Mouse (Mus musculus): ENCODE measurements around the gene Zp3. TPM values are rescaled to one million over a fixed set of nuclear protein-coding genes. Genes with fewer than 3 reads are reported as not detected.

The Zp3 gene
- total RNA-seq, 4 experiments from 2014 or later = not detected

DNA sequence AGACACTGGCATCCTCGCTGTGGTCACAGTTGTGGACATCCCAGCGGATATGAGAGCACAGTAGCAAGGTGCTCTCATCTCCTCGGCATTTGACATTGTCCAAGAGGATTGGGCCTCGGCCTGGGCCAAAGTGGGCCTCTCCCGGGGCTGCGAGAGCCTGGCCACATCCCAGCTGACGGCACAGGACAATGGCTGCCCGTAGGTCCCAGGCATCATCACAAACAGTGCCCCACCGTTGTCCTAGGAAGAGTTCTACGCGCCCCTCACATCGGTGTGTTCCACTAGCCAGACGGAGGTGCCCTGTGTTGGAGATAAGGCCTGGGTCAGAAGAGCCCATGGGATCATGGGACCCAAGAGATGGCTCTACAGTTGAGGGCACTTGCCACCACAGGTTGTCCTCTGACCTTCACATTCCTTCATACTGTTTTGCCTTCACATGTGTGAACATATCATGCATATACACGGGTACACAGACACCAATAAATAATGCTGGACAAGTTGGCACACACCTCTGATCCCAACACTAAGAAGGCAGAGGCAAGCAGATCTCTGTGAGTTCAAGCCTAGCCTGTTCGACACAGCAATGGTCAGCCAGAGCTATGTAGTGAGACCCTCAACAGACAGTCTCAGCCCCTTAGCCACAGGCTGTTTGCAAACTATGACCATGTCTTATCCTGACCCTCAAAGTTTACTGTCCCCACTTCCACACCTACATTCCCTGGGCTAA, 18.8 kb upstream of the Zp3 start:
- DNase-seq (ENCODE audit: low spot score in 2 of 2) = no peak

DNA sequence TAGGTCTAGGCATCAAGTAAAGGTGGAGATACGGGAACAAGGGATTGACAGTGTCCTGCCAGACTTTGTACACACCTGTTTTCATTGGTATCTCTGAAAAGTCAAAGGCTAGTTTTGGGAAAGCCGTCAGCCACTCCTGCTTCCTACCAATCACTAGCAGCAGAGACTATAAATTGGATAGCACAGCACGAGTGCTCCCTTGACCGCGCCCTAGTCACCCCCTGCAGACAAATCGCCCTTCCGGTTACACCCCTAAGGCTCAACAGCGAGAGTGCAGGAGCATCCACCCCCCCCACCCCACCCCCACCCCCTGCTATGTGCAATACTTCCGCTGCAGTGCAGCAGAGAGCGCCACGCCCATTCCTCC, 17.8 kb upstream of the Zp3 start:
- DNase-seq (ENCODE audit: low spot score in 2 of 2) = no peak

DNA sequence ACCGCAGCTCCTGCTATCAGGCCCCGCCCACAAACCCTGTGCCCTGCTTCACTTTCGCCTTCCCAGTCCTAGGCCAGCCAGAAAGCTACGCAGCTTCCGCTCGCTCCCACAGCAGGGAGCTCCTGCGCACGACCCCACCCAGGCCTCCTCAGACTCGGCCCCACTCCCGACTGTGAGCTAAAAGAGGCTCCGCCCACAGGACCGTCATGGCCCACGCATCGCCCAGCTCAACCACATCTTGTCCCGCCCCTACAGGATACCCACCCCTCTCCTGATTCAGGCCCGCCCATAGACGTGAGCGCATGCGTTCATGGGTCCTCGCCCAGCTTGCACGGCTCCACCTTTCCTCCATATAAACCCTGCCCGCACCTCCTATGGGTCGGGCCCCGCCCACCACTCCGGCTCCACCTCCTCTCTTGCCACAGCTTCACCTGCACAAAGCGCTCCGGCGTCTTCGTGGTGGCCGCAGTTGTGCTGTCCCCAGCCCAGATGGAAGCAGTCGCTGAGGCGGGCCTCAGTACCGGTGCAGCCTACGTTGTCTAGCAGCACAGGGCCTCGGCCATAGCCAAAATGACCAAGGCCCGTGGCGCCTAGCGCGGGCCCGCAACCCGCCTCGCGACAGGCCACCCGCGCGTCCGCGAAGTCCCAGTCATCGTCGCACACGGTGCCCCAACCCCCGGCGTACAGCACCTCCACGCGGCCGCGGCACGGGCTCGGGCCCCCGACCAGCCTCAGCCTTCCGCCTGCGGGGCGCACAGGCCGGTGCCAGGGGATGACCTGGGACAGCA, 17.2 kb upstream of the Zp3 start:
- DNase-seq (ENCODE audit: low spot score in 2 of 2) = peak; percentile 84 to 99

GRCm38 (mm10) chr5:135963280-135963627, 16.6 kb upstream of the Zp3 start:
- DNase-seq (ENCODE audit: low spot score in 2 of 2) = no peak

- no peak for DNase-seq (ENCODE audit: low spot score in 2 of 2)
Measured at GRCm38 (mm10) chr5:135965501-135965930, 14.4 kb upstream of the Zp3 start.

GRCm38 (mm10) chr5:135966866-135967265, 13.0 kb upstream of the Zp3 start:
- no peak for DNase-seq (ENCODE audit: low spot score in 2 of 2)

DNA sequence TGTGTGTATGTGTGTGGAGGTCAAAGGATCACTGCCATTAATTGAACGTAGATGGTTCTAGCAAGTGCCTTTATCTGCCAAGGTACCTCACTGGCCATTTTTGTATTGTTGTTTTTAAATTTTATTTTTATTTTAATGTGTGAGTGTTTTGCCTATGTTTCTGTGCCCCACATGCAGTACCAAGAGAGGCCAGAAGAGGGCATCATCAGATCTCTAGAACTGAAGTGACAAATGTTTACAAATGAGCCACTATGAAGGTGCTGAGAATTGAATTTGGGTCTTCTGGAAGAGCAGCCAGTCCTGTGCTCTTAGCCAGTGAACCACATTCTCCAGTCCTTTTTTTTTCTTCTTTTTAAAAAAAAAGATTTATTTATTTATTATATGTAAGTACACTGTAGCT, 11.1 kb upstream of the Zp3 start:
- no peak for DNase-seq (ENCODE audit: low spot score in 2 of 2)

GRCm38 (mm10) chr5:135970247-135970646, 9.7 kb upstream of the Zp3 start:
- DNase-seq (ENCODE audit: low spot score in 2 of 2) = no peak

DNA sequence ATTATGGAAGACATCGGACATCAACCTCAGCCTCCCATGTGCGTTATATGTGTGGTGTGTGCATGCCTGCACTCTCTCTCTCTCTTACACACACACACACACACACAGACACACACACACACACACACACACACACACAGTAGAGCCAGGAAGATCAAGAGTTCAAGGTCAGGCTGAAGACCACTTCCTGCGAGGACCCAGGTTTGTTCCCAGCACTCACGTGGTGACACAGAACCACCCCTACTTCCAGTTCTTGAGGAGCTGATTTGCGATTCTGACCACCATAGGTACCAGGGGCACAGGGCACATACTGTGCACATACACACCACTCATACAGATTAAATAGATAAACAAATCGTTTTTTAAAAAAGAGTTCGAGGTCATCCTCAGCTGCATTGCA, 8.0 kb upstream of the Zp3 start:
- no peak for DNase-seq (ENCODE audit: low spot score in 2 of 2)

- DNase-seq (ENCODE audit: low spot score in 2 of 2) = no peak
Measured at GRCm38 (mm10) chr5:135974365-135974764, 5.5 kb upstream of the Zp3 start, which contains the start of gene Ssc4d. TSS of gene Ssc4d (minus strand) at chr5:135974531.

DNA sequence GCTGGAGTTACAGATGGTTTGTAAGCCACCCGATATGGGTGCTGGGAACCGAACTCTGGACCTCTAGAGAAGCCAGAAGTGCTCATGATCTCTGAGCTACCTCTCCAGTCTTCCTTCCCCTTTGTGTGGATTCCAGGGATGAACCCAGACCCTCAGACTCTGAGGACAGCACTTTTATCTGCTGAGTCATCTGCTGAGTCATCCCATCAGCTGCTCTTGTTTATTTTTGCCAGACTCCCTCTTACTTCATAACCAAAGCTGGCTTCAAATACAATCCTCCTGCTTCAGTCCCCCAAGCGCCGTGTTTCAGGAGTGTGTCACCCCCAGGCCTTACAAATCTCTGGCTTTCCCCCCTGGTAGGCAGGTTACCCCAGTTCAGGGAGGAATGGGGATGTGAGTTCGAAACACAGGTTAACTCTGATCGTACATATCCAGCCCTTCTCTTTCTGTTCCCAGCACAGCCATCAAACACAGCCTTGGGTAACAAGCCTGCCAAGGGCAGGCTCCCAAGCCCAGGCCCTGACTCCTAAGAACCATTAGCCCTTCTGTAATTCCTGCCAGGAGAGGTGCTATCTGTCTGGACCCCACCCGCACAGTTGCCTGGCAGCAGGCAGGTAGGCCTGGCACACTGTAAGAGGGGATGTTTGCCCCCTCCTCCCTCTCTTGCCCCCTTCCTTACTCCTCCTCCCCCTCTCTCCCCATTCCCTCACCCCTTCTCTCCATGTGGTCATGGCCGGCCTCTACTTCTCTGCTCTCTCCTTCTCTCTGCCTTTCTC, 3.8 kb upstream of the Zp3 start:
- no peak for DNase-seq (ENCODE audit: low spot score in 2 of 2)

- DNase-seq (ENCODE audit: low spot score in 2 of 2) = no peak
Measured at GRCm38 (mm10) chr5:135979381-135979780, 518 bp upstream of the Zp3 start.

- DNase-seq (ENCODE audit: low spot score in 2 of 2) = no peak
Measured at GRCm38 (mm10) chr5:135982398-135982797, 2.5 kb downstream of the Zp3 start.

DNA sequence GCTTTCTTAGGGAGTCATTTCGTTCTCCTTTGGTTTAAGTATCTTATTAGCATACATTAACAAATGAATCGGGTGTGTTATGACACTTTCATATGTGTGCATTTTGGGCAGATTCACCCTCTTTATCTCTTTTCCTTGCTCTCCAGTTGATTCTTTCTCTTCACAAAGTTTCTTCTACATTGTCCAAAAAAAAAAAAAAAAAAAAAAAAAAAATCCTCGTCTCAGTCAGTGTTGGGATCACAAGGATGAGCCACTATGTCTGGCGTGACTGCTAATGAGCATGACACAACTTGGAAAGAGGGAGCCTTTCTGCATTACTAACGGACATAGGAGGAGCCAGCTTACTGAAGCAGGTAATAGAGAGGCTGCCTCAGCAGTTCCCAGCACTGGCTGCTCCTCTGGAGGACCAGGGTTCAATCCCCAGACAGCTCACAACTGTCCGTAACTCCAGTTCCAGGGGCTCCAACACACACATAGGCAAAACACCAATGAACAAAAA, 4.7 kb downstream of the Zp3 start:
- no peak for DNase-seq (ENCODE audit: low spot score in 2 of 2)

DNA sequence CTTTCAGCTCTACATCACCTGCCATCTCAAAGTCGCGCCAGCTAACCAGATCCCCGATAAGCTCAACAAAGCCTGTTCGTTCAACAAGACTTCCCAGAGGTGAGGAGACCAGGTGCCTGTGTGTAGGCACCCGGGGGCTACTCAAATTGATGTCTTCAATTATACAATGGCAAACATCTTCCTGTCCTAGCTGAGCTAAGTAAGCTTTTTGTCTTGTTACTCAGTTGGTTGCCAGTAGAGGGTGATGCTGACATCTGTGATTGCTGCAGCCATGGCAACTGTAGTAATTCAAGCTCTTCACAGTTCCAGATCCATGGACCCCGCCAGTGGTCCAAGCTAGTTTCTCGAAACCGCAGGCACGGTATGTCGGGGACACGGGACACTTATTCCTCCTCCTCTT, 7.3 kb downstream of the Zp3 start:
- no peak for DNase-seq (ENCODE audit: low spot score in 2 of 2)

GRCm38 (mm10) chr5:135990601-135991000, 10.7 kb downstream of the Zp3 start:
- no peak for DNase-seq (ENCODE audit: low spot score in 2 of 2)

DNA sequence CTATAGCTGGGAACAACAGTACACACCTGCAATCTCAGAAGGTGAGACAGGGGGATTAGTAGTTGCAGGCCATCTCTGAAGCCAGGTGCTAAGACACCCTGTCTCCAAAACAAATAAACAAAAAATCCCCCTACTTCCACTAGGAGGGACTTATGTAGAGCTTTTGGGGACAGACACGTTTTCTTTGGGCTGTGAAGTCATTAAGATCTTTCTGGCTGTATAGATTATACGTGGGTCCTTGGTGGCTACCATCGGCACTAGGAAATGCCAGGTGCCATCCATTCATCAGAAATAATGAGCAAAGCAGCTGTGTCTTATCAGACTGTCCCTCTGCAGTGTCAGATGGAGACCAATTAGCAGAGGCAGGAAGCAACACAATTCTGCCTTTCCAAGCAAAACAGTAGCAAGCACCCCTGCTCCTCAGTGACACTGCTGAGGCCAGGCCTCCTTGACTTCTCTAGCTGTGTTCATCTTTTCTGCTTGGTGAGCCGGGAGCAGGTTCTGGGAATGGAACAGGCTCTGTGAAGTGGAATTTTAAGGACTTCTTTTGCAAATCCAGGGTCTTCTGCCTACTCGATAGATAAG, 13.6 kb downstream of the Zp3 start:
- no peak for DNase-seq (ENCODE audit: low spot score in 2 of 2)

- no peak for DNase-seq (ENCODE audit: low spot score in 2 of 2)
Measured at GRCm38 (mm10) chr5:135994335-135994724, 14.4 kb downstream of the Zp3 start.

- DNase-seq (ENCODE audit: low spot score in 2 of 2) = peak; percentile 75 to 84
Measured at GRCm38 (mm10) chr5:135994725-135995687, 15.1 kb downstream of the Zp3 start, which contains the start of gene Dtx2. TSS of gene Dtx2 (plus strand) at chr5:135994800.

GRCm38 (mm10) chr5:135996162-135996561, 16.3 kb downstream of the Zp3 start:
- no peak for DNase-seq (ENCODE audit: low spot score in 2 of 2)

Measured in left cerebral cortex, adult 8-10 months (tissue).